Mouse (Mus musculus) small intestine, adult 2 months (tissue): ENCODE measurements at regions not wholly inside any gene's neighbourhood (a gene's known extent, or its start where the extent isn't known, plus 50 kb on each side); places are given as distances from the start of the nearest gene placed in this dataset.

ENCODE experiments used
- CTCF ChIP-seq: fragments of 200-500 bp; IDR thresholded peaks from 2 replicates; pipeline ENCODE4 v1.5.1; 2012; ENCODE audit warnings: low read depth, mild to moderate bottlenecking, control low read depth, inconsistent platforms, low read length, moderate library complexity, mixed read lengths; ENCODE audit not compliant: insufficient replicate concordance, insufficient read length; ENCODE audit errors: extremely low read depth
- POLR2A ChIP-seq: fragments of 200-500 bp; IDR thresholded peaks from 2 replicates; pipeline ENCODE4 v1.6.1; 2012; ENCODE audit warnings: low read depth, mild to moderate bottlenecking, control low read depth, inconsistent platforms, low read length, moderate library complexity

DNA sequence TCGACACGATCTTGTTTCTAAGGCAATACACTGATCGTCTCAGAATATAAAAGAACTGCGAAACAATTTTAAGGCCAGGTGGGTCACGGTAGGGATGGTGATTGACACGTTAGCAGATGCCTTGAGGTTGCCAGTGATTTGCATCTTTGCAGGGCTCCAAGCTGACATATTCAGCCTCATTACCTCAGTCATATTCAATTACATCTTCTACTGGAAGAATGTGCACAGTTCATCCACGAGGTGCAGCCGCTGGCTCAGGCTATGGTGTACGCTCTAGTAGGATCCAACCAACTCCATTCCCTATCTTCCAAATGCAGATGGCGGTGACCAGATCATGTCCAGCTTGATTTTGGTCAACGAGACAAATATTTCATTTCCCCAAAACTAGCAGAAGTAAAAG lies 450.5 kb upstream of the Pik3r1 start:
- TF ChIP-seq POLR2A (no peak), CTCF (no peak)
